Mouse (Mus musculus) brain, adult 2 months (tissue): Measurements from ENCODE around the gene Whrn.
A peak's percentile ranks its signal among the peaks of the same experiment; 100 is the strongest.

Experiments
- DNase-seq: peaks from one replicate; pipeline ENCODE4 v3.0.0; 2011; ENCODE audit warnings: low read depth, low spot score

The Whrn gene

GRCm38 (mm10) chr4:63385253-63385652 lies 110.5 kb downstream of the Whrn start:
- DNase-seq: no peak

GRCm38 (mm10) chr4:63384262-63384661 lies 111.5 kb downstream of the Whrn start:
- no peak for DNase-seq

- no peak for DNase-seq
Observed at GRCm38 (mm10) chr4:63383474-63383873, 112.3 kb downstream of the Whrn start.

- no peak for DNase-seq
Observed at GRCm38 (mm10) chr4:63382676-63383369, 113.0 kb downstream of the Whrn start.

- DNase-seq: no peak
Observed at GRCm38 (mm10) chr4:63377483-63377882, 118.3 kb downstream of the Whrn start.

- DNase-seq: no peak
Observed at GRCm38 (mm10) chr4:63375367-63375766, 120.4 kb downstream of the Whrn start.

GRCm38 (mm10) chr4:63374331-63374730 lies 121.5 kb downstream of the Whrn start:
- no peak for DNase-seq

GRCm38 (mm10) chr4:63373404-63373803 lies 122.4 kb downstream of the Whrn start:
- no peak for DNase-seq

GRCm38 (mm10) chr4:63371890-63372289 lies 123.9 kb downstream of the Whrn start:
- DNase-seq: peak; percentile 55

GRCm38 (mm10) chr4:63370897-63371296 lies 124.9 kb downstream of the Whrn start:
- no peak for DNase-seq

- peak; percentile 78 for DNase-seq
Observed at GRCm38 (mm10) chr4:63368577-63368976, 127.2 kb downstream of the Whrn start.
